Mouse (Mus musculus): Measurements from ENCODE around the gene Tbx15.

The Tbx15 gene

DNA sequence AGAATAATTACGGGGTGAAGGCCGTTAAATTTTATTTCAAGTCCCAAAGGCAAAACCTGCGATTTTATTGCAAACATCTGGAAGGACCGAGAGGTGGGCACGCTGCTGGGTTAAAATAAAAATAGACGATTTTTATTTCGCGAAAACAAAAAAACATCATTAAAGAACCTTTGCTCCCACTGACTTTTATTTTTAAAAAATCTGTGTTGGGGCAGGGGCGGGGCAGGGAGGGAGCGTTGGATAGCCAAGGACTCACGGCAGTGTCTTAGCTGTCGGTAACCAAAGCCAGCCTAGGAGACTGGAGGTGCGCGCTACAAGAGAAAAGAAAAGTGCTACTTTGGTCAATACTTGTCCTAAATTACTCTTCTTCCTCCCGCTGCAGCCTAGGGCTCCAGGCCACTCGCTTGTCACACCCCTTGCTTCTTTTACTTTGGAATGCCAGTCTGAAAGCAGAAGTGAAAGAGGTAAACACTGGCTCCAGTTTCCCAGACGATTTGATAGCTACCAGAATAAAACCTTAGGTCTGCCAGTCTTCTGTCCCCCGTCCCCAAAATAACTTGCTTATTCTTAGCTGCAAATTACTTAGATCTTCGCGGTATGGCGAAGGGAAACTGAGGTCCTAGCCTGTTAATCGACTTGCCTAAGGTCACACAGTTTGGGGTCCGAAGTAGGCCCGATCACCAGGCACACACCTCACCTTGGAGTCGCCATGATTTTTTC, 8.8 kb downstream of the Tbx15 start:
- DNase-seq (ENCODE audit: low read depth, low spot score), result no peak

DNA sequence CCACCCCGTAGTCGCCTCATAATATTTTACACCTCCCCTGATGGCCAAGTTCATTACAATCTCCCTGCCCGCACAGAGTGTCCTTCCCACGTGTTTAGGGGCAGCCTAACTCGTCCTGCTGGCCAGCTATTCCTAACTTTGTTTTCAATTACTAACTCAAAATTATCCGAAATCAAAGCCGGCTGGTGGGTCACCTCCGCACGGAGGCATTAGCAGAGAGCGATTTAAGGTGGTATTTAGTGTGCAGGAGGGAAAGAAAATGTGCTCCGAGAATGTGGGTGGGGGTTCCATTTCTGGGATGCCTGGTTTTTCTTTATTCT, 9.3 kb downstream of the Tbx15 start:
- no peak for DNase-seq (ENCODE audit: low read depth, low spot score)

DNA sequence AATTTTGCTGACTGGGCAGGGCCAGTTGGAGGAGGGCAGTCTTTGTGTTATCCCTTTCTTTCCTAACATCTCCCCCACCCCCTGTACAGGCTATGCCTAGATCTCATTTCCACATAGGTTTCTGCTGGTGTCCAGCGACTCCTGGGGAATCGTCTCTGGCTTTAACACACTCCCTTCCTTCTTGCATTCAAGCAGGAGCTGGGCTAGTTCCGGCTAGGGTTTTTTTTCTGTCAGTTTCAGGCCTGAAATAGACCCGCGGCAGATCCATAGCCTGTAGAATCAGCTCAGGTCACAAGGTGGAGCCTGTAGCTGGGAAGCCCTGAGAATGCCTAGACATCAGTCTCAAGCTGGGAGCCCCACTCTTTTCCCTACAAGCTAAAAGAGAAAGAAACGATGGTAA, 9.7 kb downstream of the Tbx15 start:
- no peak for DNase-seq (ENCODE audit: low read depth, low spot score)

DNA sequence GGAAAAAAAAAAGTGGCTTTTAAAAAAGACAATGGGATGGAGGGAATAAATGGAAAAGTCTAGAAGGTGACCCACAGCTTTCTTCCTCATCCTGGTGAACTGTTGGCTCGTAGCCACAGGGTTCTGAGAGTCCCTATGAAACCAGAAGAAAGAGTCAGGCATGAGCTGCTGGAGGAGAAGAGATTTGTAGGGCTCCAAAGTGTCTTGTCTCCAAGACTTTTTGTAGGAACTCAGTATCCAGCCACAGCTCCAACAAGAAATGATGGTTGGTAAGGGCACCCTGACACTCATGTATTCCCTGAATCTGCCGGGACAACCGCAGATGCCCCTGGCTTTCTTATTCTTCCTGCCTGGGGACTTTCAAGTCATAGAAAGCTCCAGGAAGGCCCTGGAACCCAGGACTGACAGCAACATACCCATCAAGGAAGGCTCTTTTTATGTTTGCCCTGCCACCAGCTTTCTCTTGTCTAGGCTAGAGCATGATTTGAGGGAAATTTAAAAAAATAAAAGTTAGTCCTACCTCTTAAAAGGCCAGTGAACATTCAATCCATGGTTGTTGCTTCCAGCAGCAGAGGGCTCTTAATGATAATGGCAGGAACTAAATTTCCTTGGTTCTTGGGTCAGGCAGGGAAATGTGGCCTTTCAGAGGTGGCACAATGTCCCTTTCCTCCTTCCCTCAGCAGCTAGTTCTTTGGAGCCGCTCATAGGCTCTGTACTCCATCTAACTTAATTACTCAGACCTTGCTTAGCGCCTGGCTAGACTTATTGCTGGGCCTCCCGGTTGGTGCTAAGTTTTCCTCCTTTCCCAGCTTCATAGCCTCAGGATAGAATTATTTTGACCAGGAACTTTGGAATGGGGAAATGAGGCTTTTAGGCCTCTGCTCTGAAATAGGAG, 11.3 kb downstream of the Tbx15 start:
- no peak for DNase-seq (ENCODE audit: low read depth, low spot score)

DNA sequence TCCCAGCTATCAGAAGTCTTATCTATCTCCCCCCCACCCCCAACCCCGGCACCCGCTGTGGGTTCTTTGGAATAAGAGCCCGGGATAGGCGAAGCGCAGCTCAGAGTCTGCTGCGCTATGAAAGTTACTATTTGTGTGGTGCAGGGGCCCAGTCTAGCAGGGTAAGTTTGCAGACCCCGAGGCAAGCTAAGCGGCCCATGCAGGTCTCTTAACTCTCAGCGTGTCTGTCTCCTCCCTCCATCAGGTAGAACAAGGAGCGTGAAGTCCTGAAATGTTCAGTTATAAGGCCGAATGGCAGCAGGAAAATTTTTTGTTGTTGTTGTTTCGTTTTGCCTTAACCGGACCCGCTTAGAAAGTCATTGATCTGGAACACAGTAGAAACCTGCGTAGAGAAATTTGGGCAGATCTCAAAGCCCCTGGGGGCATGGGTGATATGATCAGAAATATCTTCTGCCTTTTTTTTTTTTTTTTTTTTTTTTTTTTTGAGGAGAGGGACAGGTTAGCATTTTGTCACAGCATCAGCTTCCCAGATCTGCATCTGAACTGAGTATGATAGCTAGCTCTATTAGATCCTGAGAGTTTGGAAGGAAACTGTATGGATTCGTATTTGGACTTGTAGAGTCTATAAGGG, 12.4 kb downstream of the Tbx15 start:
- no peak for DNase-seq (ENCODE audit: low read depth, low spot score)

DNA sequence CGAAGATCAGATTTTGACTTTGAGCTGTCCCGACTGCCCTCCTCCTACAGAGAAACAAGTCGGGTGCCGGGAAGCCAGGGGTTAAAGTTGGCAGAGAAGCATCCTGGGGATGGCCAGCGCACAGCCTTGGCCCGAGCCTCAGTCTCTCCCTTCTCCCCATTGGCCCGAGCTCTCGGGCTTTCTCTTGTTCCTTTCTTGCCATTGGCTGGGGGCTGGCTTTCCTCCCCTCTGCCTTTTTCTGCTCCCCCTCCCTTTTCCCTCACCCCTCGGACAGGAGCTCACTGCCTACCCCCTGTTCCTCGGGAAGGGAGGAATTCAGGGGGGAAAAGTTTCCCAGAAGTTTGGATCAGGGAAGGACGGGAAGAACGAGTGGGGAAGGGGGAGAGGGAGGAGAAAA, 12.9 kb downstream of the Tbx15 start:
- peak; percentile 59 for DNase-seq (ENCODE audit: low read depth, low spot score)

DNA sequence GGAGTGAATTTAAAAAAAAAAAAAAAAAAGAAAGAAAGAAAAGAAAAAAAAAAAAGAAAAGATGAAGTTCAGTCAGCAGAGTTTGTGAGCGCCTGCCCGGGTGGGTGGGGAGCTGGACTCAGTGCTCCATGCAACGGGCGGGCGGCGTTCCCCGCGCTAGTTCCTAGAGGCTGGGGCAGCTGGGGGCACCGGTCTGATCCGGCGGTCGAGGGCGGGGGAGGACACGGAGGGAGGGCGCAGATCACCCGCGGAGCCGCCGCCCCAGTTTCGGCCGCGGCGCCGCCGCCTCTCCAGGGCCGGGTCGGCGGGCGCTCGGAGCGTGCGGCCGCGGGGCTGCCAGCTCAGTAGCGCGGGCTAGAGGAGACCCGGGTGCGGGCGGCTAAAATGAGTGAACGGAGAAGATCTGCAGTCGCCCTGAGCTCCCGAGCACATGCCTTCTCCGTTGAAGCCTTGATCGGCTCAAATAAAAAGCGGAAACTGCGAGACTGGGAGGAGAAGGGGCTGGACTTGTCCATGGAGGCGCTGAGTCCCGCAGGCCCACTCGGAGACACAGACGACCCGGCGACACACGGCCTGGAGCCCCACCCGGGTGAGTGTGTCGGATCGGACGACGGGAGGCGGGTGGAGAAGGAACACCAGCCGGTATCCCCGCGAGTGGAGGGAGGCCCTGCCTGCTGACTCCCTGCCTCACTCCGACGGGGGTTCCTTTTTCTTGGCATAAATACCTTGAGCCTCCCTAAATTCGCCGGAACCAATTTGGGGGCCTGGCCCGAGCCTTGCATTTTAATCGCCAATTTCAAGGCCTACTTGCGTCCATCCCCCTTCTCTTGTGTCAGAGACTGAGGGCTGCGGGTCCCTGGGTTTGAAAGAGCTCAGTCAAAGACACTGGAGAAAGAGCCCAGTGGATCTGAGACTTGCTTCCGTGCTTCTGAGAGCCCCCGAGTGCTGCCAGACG, 13.6 kb downstream of the Tbx15 start:
- no peak for DNase-seq (ENCODE audit: low read depth, low spot score)

DNA sequence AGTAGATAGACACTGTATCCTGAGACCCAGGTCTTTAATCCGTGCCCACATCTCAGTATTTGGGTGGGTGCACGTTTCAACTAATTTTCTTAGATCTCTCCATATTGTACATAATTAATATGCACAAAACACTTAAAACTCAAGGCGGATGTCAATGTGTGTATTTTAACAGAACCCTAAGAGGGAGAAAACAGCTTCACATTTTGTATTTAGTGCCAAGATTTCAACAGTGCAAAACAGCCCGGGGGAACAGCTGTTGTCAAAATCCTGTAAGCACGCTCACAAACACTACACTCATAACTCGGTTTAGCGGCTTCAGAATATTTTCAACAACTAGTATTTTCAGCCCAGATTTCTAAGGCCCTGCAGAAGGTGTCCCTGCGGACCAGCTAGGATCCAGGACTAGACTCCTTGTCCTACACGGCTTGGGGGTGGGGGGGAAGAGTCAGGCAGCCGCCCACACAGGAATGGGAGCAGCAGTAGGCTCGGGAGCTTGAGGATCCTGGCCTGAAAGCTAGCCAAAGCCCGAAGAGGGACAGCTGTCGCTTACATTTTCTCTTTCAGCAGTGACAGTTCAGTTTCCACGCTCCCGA, 14.5 kb downstream of the Tbx15 start:
- DNase-seq (ENCODE audit: low read depth, low spot score), result no peak

DNA sequence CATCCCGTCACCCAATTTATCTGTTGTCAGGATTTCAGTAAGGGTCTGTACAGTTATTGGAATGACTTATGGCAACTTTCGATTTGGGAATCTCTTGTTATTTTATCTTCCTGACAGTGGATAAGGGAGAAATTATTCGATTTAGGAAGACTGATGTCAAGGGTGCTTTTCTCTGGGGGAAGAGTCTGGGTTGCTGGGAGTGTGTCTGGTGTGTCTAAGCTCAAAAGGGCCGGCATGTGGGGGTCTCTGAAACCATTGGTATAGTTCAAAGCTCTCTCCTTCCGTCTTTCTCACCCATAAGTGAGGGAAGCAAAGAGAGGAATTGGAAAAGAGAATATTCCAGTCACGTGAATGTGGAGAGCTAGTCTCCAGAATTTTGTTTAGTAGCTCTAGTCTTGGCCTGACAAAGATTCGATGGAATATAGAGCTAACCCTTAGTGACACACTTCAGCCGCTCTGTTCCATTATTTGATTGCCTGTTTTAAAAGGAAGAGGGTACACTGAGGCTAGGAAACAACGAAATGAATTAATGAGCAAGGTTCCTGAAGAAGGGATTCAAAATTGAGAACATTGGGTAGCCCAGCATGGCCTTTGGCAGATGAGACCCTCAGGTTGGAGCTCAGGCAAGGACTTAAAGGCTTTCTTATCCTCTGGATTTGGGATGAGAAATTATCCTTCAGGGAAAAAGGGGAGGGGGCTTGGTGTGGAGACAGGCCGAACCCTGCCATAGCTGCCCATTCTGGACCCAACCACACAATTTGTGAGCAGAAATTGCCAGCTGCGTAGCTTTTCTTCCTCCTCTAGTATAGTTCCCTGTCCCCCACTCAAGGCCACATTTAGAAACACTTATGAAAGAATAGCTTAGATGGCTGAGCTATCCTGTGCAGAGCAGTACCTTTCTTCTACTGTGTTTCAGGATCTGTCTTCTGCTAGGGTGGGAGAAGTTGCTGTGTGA, 15.5 kb downstream of the Tbx15 start:
- DNase-seq (ENCODE audit: low read depth, low spot score), result no peak

DNA sequence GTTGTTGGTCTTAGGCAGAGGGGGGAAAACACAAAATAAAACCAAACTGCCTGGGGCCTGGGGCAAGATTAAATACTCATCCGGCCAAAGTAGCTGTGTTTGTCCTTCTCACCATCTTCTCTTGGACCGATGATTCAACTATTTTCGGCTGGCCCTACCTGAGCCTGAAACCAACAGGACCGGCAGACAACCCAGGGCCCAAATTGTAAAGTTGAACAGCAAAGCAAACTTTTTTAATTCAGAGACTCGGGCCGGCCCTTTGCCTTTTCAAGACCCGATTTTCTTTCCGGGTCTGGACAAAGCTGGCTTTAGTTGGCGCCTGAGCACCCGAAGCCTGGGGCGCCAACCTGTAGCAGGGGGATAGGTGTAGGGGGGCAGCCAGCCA, 16.2 kb downstream of the Tbx15 start:
- no peak for DNase-seq (ENCODE audit: low read depth, low spot score)

DNA sequence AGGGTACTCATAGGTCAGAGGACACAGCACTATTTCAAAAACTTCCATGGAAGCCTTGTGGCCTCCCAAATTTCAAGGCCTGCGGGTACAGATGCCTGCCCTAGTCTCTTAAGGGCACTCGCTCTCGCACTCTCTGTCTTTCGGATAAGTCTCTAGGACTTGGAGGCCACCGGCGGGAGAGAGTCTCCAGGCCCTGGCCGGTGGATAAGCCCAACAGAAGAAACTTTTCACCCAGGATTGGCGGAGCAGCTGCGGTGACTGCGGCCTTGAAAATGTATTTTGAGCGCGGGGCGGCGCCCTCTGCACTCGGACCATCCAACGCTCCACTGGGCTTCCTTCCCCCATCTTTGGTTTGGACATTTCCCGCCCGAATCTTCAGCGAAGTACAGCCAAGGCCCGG, 16.6 kb downstream of the Tbx15 start:
- no peak for DNase-seq (ENCODE audit: low read depth, low spot score)

DNA sequence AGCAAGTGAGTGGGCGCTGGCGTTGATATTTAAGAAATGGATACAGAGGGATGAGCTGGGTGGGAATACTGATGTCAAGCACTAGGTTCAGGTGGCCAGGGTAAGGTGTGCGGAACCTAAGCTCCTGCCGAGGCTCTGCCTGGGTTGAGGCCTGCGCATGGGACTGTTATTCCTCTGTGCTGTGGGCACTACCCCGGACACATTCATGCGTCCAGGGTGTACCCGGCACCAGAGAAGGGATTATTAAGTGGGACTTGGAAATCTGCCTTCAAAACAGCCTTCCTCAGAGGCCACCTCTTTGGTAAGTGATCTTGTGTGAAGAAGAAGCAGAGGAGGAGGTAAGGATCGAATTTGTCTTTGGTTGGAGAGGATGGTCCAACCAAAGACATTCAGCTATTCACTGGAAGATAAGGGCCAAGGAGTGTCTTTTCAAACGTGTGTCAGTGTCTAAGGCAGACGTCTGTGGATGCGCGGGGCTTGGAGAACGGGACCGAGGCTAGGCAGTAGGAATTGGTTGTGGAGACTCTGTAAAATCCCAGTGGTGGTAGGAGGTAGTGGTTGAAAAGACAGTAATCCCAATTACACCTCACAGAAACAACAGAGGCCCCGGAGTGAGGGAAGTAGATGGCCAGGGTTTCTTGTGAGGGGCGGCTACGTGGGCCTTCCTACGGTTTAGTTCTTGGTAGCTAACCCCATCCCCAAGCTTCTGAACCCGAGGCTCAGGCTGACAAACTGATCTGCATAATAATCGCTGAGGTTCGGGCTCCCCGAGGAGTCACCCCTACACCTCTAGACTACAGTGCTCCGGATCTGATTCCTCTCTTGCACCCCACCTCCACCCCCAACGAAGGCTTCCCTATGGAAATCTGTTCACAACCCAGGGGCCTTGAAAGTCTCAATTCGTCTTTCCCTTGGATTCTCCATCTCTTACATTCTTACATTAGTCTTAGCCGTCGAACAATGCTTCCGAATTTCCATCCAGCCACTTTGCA, 17.7 kb downstream of the Tbx15 start:
- DNase-seq (ENCODE audit: low read depth, low spot score), result no peak

DNA sequence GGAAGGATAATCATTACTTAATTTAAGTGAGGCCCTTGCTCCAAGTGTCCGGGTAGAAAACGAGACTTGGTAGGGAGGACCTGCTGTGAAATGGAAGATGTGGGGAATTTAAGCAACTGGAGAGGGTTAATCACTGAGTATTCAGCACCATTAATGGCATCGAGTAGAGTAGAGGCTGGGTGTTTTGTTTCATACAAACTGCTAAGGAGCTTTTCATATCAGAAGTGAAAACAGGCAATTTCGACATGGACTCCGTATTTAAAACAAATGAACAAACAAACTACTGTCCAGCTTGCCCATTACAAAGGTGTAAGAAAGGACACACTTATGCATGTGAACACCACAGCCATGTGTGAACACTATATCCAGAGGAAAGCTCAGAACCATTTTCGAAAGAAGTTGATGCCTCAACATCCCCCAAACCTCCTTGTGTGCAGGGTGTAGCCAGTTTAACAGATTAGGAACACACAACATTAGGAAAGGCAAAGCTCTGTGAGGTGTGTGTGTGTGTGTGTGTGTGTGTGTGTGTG, 19.6 kb downstream of the Tbx15 start:
- no peak for DNase-seq (ENCODE audit: low read depth, low spot score)

DNA sequence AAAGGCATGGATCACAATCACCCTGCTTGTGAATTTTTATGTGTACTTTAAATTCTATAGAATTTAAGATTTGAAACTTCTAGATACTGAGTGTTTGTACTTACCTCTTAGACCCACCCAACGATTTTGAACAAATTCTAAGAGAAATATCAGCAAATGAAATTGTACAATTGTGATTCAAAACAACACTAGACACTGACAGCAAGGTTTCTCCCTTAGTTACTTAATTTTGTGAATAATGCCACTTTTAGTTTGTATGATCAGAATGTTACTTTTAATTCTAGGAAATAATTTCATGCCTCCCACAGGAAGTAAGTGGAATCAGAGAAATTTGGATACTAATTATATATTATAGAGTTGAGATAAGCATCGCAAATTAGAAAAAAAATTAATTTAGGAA, 20.2 kb downstream of the Tbx15 start:
- DNase-seq (ENCODE audit: low read depth, low spot score), result no peak

DNA sequence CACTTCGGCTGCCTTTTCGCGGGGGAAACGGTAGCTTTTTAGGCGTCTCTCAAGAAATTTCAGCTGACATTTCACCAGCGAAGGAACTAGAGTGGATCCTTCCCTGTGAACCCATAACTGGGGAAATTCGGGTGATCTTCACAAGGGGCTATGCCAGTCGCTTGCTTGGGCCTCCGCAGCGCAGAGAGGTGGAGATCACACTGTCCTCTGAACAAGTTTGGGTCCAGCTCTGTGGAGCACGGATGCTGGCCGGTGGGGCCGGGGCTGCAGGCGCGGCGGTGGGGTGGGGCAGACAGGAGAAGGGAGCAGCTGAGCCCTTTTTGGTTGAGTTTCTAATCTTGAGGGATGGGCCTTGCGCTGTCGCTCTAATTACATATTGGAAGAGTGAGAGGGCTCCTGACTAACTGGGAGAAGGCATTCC, 21.2 kb downstream of the Tbx15 start:
- DNase-seq (ENCODE audit: low read depth, low spot score), result no peak

DNA sequence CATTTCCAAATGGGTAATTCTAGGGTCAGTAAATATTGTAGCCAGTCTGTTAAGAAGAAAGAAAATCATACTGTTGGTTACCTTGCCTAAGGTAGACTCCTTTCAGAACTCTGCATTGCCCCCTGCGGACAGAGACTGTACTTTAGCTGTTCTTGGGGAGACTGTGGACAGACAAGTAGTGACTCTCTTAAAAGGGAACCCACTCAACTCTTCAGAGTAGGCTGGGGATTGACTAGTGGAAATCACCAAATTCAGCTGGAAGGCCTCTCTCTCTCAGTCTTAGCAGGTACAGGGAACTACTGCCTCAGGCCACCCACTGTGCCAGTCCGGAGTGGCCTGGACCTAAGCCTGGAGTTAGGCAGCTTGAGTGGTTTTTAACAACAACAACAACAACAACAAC, 21.8 kb downstream of the Tbx15 start:
- DNase-seq (ENCODE audit: low read depth, low spot score), result no peak

DNA sequence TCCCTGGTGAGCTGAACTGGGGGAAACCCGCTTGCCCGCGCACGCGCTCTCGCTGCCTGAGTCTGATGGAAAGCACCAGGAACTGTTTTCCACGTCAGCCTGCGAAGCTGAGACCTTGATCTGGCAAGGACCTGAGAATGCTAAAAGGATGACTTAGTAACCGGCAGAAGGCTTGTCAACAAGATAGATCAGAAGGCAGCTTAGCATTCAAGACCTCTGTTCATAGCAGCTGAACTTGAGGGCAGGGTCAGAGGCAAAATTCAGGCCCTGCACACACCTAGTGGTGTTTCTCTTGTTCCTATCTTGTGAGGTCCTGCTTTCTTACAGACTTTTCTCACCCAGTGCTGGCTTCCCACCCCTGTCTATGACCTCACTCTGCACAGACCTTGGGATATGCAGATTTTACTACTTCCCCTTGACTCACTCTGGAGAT, 23.3 kb downstream of the Tbx15 start:
- no peak for DNase-seq (ENCODE audit: low read depth, low spot score)

DNA sequence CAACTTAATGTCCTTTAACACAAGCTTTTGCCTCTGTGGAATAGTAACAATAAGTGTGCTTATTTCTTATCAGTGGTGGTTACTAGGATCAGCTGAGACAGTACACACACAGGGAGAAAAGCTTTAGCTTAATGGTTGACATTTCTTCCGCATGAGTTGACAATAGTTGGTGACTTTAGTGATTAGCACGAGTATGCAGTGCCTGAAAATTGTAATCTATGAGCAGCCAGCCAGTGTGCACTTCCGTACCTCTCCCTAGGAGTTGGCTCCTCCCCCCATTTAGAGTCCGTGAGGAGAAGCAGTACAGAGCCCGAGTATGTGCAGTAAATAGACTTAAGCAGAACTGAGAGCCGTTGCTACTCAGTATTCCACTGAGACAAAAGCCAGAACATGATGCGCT, 24.5 kb downstream of the Tbx15 start:
- no peak for DNase-seq (ENCODE audit: low read depth, low spot score)

Measured in embryo, embryonic 11.5 days (tissue).